Mouse (Mus musculus) myocyte (in vitro differentiated cells): ENCODE data around the gene Pp2d1.

Experiments
- CEBPB ChIP-seq: IDR thresholded peaks from 2 replicates; pipeline ENCODE4 v1.6.1; 2011; ENCODE audit warnings: mild to moderate bottlenecking, moderate library complexity; ENCODE audit not compliant: poor library complexity, insufficient read depth, severe bottlenecking
- E2F4 ChIP-seq: IDR thresholded peaks from one replicate; pipeline ENCODE4 v1.6.1; 2011; ENCODE audit warnings: mild to moderate bottlenecking, control low read depth, moderate library complexity; ENCODE audit not compliant: insufficient read depth
- MAX ChIP-seq: IDR thresholded peaks from one replicate; pipeline ENCODE4 v1.6.1; 2011; ENCODE audit warnings: low read depth, mild to moderate bottlenecking, control low read depth
- MYOD1 ChIP-seq, 3 experiments: IDR thresholded peaks; one replicate each; pipeline ENCODE4 v1.6.1; 2011; ENCODE audit warnings: control low read depth in 2 of 3, low read depth in 2 of 3, mild to moderate bottlenecking in 2 of 3, moderate library complexity in 1 of 3; ENCODE audit not compliant: insufficient read length in 2 of 3, control insufficient read depth in 1 of 3
- MYOG ChIP-seq, 3 experiments: IDR thresholded peaks; one replicate each; pipeline ENCODE4 v1.6.1; 2011; ENCODE audit warnings: control low read depth in 2 of 3, low read depth in 2 of 3, mild to moderate bottlenecking in 2 of 3; ENCODE audit not compliant: insufficient read length in 2 of 3, control insufficient read depth in 1 of 3, insufficient read depth in 1 of 3
- POLR2A ChIP-seq: IDR thresholded peaks from one replicate; pipeline ENCODE4 v1.6.1; 2011; ENCODE audit warnings: low read depth, mild to moderate bottlenecking, control low read depth, moderate library complexity; ENCODE audit not compliant: insufficient read length
- POLR2AphosphoS2 ChIP-seq: IDR thresholded peaks from one replicate; pipeline ENCODE4 v1.6.1; 2011; ENCODE audit warnings: low read depth, control low read depth; ENCODE audit not compliant: insufficient read length
- REST ChIP-seq: IDR thresholded peaks from one replicate; pipeline ENCODE4 v1.6.1; 2011; ENCODE audit warnings: mild to moderate bottlenecking, control low read depth, moderate library complexity; ENCODE audit not compliant: insufficient read depth, insufficient read length
- TCF12 ChIP-seq: IDR thresholded peaks from one replicate; pipeline ENCODE4 v1.6.1; 2011; ENCODE audit warnings: mild to moderate bottlenecking, control low read depth; ENCODE audit not compliant: poor library complexity, insufficient read depth, severe bottlenecking
- TCF3 ChIP-seq: IDR thresholded peaks from one replicate; pipeline ENCODE4 v1.6.1; 2011; ENCODE audit warnings: low read depth, control low read depth; ENCODE audit not compliant: insufficient read length
- USF1 ChIP-seq: IDR thresholded peaks from one replicate; pipeline ENCODE4 v1.6.1; 2011; ENCODE audit warnings: low read depth, mild to moderate bottlenecking, control low read depth, moderate library complexity

DNA sequence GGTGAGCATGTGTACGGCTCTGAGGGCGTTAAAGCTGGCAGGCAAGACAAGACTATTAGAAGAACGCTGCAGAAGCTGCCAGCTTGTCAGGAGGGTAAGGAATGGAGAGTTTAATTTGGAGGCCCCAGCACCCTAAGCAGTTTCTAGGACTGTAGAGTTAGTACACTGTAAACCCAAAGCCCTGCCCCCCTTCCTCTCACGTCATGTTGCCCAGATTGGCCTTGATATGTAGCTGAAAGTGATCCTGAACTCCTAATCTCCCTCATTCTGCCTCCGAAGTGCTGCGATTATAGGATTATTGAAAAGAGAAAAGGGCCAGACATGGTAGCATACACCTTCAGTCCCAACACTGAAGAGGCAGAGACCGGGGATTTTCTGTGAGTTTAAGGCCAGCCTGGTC, 43.6 kb upstream of the Pp2d1 start:
- TF ChIP-seq MYOG (IDR thresholded peaks at IDR 0.05; ENCODE audit: control insufficient read depth in 1 of 3, insufficient read depth in 1 of 3, insufficient read length in 2 of 3, low read depth in 2 of 3) (no peak), POLR2A (no peak), TCF12 (no peak), POLR2AphosphoS2 (no peak), MYOD1 (IDR thresholded peaks at IDR 0.05; ENCODE audit: control insufficient read depth in 1 of 3, insufficient read length in 2 of 3, low read depth in 2 of 3) (no peak), USF1 (no peak), MAX (no peak), E2F4 (no peak), CEBPB (no peak), TCF3 (no peak), REST (no peak)
